Mouse (Mus musculus): ENCODE data around the gene Irf4.

GRCm38 (mm10) chr13:30726879-30727278, 22.1 kb upstream of the Irf4 start:
- TF ChIP-seq POLR2A (IDR thresholded peaks at IDR 0.05; ENCODE audit: low read depth, low read length) (no peak), CTCF (IDR thresholded peaks at IDR 0.05; ENCODE audit: extremely low read depth, insufficient read length, insufficient replicate concordance, low read depth, low read length) (no peak)

All from small intestine, adult 2 months (tissue).